Comparison of ENCODE assay signal across 22 mouse cellular contexts in the genomic region with DNA sequence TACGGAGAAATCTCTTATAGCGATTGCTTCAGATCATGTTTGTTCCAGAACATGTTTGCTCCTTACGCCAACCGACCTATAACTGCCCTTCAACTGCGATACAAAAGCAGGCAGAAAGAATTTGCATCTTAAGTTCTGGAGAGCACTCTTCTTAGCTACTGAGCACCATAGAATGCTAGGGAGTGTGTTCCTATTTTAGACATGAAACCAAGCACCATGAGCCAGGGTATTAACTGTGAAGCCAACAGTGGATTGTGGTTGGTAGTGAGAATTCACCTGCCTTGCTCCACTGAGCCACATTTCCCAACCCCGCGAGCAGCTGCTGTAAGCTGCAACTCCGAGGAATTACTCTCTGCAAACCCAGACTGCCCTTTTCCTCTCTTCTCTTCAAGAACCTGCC. TPM values are rescaled to one million over a fixed set of nuclear protein-coding genes. Genes with fewer than 3 reads are reported as not detected.
DNase-seq lines count a peak whose midpoint lies in the region; ATAC-seq and TF ChIP-seq lines count a peak whose summit lies in the region.
"Had no signal": no experiment of that assay in that cellular context is flagged by ENCODE, and none has a peak within 500 bp of the region (broad histone marks: within the 10 kb centered on the region; RNA-seq: fewer than 3 reads in every experiment).

No protein-coding gene starts in this region.

- H3K4me2 ChIP-seq in forebrain, postnatal 0 days (ENCODE audit: low read depth): no peak overlapping the region
- H3K4me2 ChIP-seq: hindbrain, embryonic 14.5 days; limb, embryonic 12.5 days; stomach, embryonic 15.5 days had no signal

- no peak overlapping the region for H3K9ac ChIP-seq in forebrain, postnatal 0 days
- H3K9ac ChIP-seq: hindbrain, embryonic 14.5 days; limb, embryonic 12.5 days; liver, embryonic 14.5 days; stomach, embryonic 15.5 days had no signal

- DNase-seq in gastrocnemius, adult 2 months: peak; percentile 28
- DNase-seq in gastrocnemius, adult 18-20 months (ENCODE audit: low spot score): no peak
- peak; percentile 5 for DNase-seq in right cerebral cortex, adult 18-20 months
- no peak for DNase-seq in right cerebral cortex, postnatal 14 days
- DNase-seq in spleen, adult 12 weeks (ENCODE audit: low spot score): peak; percentile 2
- DNase-seq in forebrain, postnatal 0 days: no peak
- DNase-seq in layer of hippocampus, postnatal 36 days: no peak
- DNase-seq in adrenal gland, postnatal 4 days (ENCODE audit: low spot score in 2 of 2): no peak
- DNase-seq: cerebellum, adult 2 months; gastrocnemius, postnatal 10 days; heart, adult 18-20 months; heart, postnatal 36 days; kidney, adult 8-10 months; kidney, postnatal 36 days; right cerebral cortex, postnatal 4 days had no signal

- H3K36me3 ChIP-seq in forebrain, postnatal 0 days (ENCODE audit: insufficient read depth): no peaks in the 10 kb centered on the region
- H3K36me3 ChIP-seq: embryonic facial prominence, embryonic 10.5 days; limb, embryonic 12.5 days; stomach, embryonic 15.5 days had no signal

- 90% methylated on average over 8 of the region's 8 CpGs for WGBS in forebrain, postnatal 0 days

- ATAC-seq in forebrain, postnatal 0 days: no peak
- ATAC-seq: CD4-positive, CD25-positive, alpha-beta regulatory T cell, adult 4 months; midbrain, embryonic 16.5 days had no signal

- intact Hi-C loops in gastrocnemius, adult 2 months (cut with DNase I): no loop called here

- no peaks in the 10 kb centered on the region for H3K27me3 ChIP-seq in forebrain, postnatal 0 days (ENCODE audit: insufficient read depth, low read length)
- H3K27me3 ChIP-seq: limb, embryonic 12.5 days; stomach, embryonic 15.5 days had no signal

- peak overlapping the region; percentile 16; the same call in 1 of the 2 replicates for H3K27ac ChIP-seq in gastrocnemius, adult 2 months
- no peak overlapping the region for H3K27ac ChIP-seq in forebrain, postnatal 0 days (ENCODE audit: low read depth, low read length)
- H3K27ac ChIP-seq: embryonic facial prominence, embryonic 10.5 days; hindbrain, embryonic 14.5 days; limb, embryonic 12.5 days; liver, embryonic 14.5 days; stomach, embryonic 15.5 days had no signal

- H3K4me3 ChIP-seq in gastrocnemius, adult 2 months: no peak overlapping the region
- H3K4me3 ChIP-seq in forebrain, postnatal 0 days (ENCODE audit: low read depth, low read length): no peak overlapping the region
- H3K4me3 ChIP-seq: embryonic facial prominence, embryonic 10.5 days; limb, embryonic 12.5 days; stomach, embryonic 15.5 days had no signal

- H3K9me3 ChIP-seq in forebrain, postnatal 0 days (ENCODE audit: low read length): no peaks in the 10 kb centered on the region
- H3K9me3 ChIP-seq: embryonic facial prominence, embryonic 10.5 days; limb, embryonic 12.5 days; stomach, embryonic 15.5 days had no signal

- H3K4me1 ChIP-seq in forebrain, postnatal 0 days (ENCODE audit: insufficient read depth): no peaks in the 10 kb centered on the region
- H3K4me1 ChIP-seq: limb, embryonic 12.5 days; stomach, embryonic 15.5 days had no signal

- TF ChIP-seq CTCF in gastrocnemius, adult 2 months (IDR thresholded peaks at IDR 0.05): no peak
- TF ChIP-seq CTCF in forebrain, postnatal 0 days (IDR thresholded peaks at IDR 0.05; ENCODE audit: low read depth): no peak

RNA-seq across cellular contexts. Expression of gene Nedd9, which starts 58.9 kb away (rescaled TPM):
- total RNA-seq in gastrocnemius, adult 2 months (2021): 10 to 100 TPM in 1 of 2 experiments, 1 to 10 TPM in 1; 4.2 to 11.2 TPM
- 10 to 100 TPM in 1 of 2 experiments, 1 to 10 TPM in 1; 4.5 to 11.9 TPM for total RNA-seq in gastrocnemius, adult 18-20 months (2021)
- total RNA-seq in forebrain, postnatal 0 days (2014; rRNA removed): 25.5 and 30.5 TPM in 2 replicates
- polyA plus RNA-seq in forebrain, postnatal 0 days (2015; fragmentation: Nextera tagmentation; extraction: Ambion mirVana): 9.5 and 12.6 TPM in 2 replicates
- 10 to 100 TPM; 11.5 to 12.3 TPM for total RNA-seq in layer of hippocampus, postnatal 36 days (2021)
- 10 to 100 TPM; 31.6 to 37.2 TPM for total RNA-seq in adrenal gland, postnatal 4 days (2021)

RNA-seq across cellular contexts. Expression of gene Tmem170b, which starts 59.6 kb away (rescaled TPM):
- total RNA-seq in gastrocnemius, adult 2 months (2021): 10 to 100 TPM; 24.8 to 29.0 TPM
- 10 to 100 TPM; 28.1 to 28.7 TPM for total RNA-seq in gastrocnemius, adult 18-20 months (2021)
- total RNA-seq in forebrain, postnatal 0 days (2014; rRNA removed): 32.9 and 35.6 TPM in 2 replicates
- polyA plus RNA-seq in forebrain, postnatal 0 days (2015; fragmentation: Nextera tagmentation; extraction: Ambion mirVana): 19.2 and 33.7 TPM in 2 replicates
- total RNA-seq in layer of hippocampus, postnatal 36 days (2021): 100 to 1,000 TPM in 1 of 2 experiments, 10 to 100 TPM in 1; 99.0 to 101 TPM
- 10 to 100 TPM; 27.9 to 28.1 TPM for total RNA-seq in adrenal gland, postnatal 4 days (2021)

Comparison
In these comparisons a context has a peak if more than half of its experiments do, and no peak if none do; other contexts are left out.
1. DNase-seq: peak in gastrocnemius, adult 2 months (single experiment), right cerebral cortex, adult 18-20 months (single experiment) and spleen, adult 12 weeks (single experiment); none in gastrocnemius, adult 18-20 months (single experiment), right cerebral cortex, postnatal 14 days (single experiment), forebrain, postnatal 0 days (single experiment), layer of hippocampus, postnatal 36 days (0 of 2) and adrenal gland, postnatal 4 days (0 of 2).